Mouse (Mus musculus) stomach, embryonic 15.5 days (tissue): ENCODE measurements around the gene Galntl6. TPM values are rescaled to one million over a fixed set of nuclear protein-coding genes. Genes with fewer than 3 reads are reported as not detected.

Experiments used
- ATAC-seq: fragments of 200-750 bp; cut with Nextera tagmentation; 2 replicates; pipeline ENCODE4 v1.8.0; 2017; ENCODE audit warnings: low read depth, moderate number of reproducible peaks, moderate TSS enrichment; ENCODE audit not compliant: insufficient read depth, low FRiP score
- H3K27ac ChIP-seq: fragments of 300-500 bp; sonication (generic); 2 replicates; pipeline ENCODE4 v1.5.1; 2015; ENCODE audit warnings: mild to moderate bottlenecking, inconsistent platforms
- H3K27me3 ChIP-seq: fragments of 300-500 bp; sonication (generic); replicated peaks from 2 replicates; pipeline ENCODE4 v1.6.1; 2015; ENCODE audit warnings: inconsistent platforms
- H3K36me3 ChIP-seq: fragments of 300-500 bp; sonication (generic); 2 replicates; pipeline ENCODE4 v1.6.1; 2015; ENCODE audit warnings: inconsistent platforms
- H3K4me1 ChIP-seq: fragments of 300-500 bp; sonication (generic); 2 replicates; pipeline ENCODE4 v1.6.1; 2015; ENCODE audit warnings: inconsistent platforms
- H3K4me2 ChIP-seq: fragments of 300-500 bp; sonication (generic); 2 replicates; pipeline ENCODE4 v1.6.1; 2015; ENCODE audit warnings: mild to moderate bottlenecking, inconsistent platforms
- H3K4me3 ChIP-seq: fragments of 300-500 bp; sonication (generic); replicated peaks from 2 replicates; pipeline ENCODE4 v1.5.1; 2015; ENCODE audit warnings: inconsistent platforms
- H3K9ac ChIP-seq: fragments of 300-500 bp; sonication (generic); 2 replicates; pipeline ENCODE4 v1.6.1; 2015; ENCODE audit warnings: inconsistent platforms
- H3K9me3 ChIP-seq: fragments of 300-500 bp; sonication (generic); 2 replicates; pipeline ENCODE4 v1.6.1; 2016; ENCODE audit warnings: inconsistent platforms
- WGBS: fragments of 180-500 bp; shearing (Covaris S2); methylation state at CpG from one replicate; pipeline ENCODE4 v1.1.7; 2015; 5-methylcytosine and 5-hydroxymethylcytosine counted together
- polyA plus RNA-seq: library from polyadenylated mRNA; unstranded; fragments of >200 nt; fragmentation: Nextera tagmentation; extraction: Ambion mirVana; gene quantifications from 2 replicates; pipeline ENCODE4 v1.2.1, GENCODE M21; 2015

Galntl6 gene
- polyA plus RNA-seq, 1 experiment from 2014 or later = 1.7 TPM

- H3K4me1 ChIP-seq = no peaks in the 10 kb centered on the region
- H3K27ac ChIP-seq = no peak overlapping the region
- H3K4me2 ChIP-seq = no peak overlapping the region
- H3K27me3 ChIP-seq = no peaks in the 10 kb centered on the region
- no peaks in the 10 kb centered on the region for H3K36me3 ChIP-seq
- ATAC-seq = no peak
- H3K9ac ChIP-seq = no peak overlapping the region
- no peaks in the 10 kb centered on the region for H3K9me3 ChIP-seq
- H3K4me3 ChIP-seq = no peak overlapping the region
Observed at GRCm38 (mm10) chr8:58824347-58824746, 88.1 kb downstream of the Galntl6 start.

GRCm38 (mm10) chr8:58805190-58805589 is 107.2 kb downstream of the Galntl6 start:
- Histone ChIP-seq H3K4me1 (no peaks in the 10 kb centered on the region), H3K27me3 (no peaks in the 10 kb centered on the region), H3K9me3 (no peaks in the 10 kb centered on the region), H3K4me2 (no peak overlapping the region), H3K27ac (no peak overlapping the region), H3K36me3 (no peaks in the 10 kb centered on the region), H3K4me3 (no peak overlapping the region), H3K9ac (no peak overlapping the region)
- ATAC-seq = no peak

GRCm38 (mm10) chr8:58801847-58802246 is 110.6 kb downstream of the Galntl6 start:
- H3K4me2 ChIP-seq = no peak overlapping the region
- H3K4me3 ChIP-seq = no peak overlapping the region
- H3K36me3 ChIP-seq = no peaks in the 10 kb centered on the region
- no peaks in the 10 kb centered on the region for H3K27me3 ChIP-seq
- no peaks in the 10 kb centered on the region for H3K4me1 ChIP-seq
- no peaks in the 10 kb centered on the region for H3K9me3 ChIP-seq
- ATAC-seq = no peak
- no peak overlapping the region for H3K9ac ChIP-seq
- no peak overlapping the region for H3K27ac ChIP-seq
- WGBS = 67% methylated on average over 1 of the region's 1 CpGs

- Histone ChIP-seq H3K9ac (no peak overlapping the region), H3K27ac (no peak overlapping the region), H3K4me1 (no peaks in the 10 kb centered on the region), H3K27me3 (no peaks in the 10 kb centered on the region), H3K4me3 (no peak overlapping the region), H3K9me3 (no peaks in the 10 kb centered on the region), H3K36me3 (no peaks in the 10 kb centered on the region), H3K4me2 (no peak overlapping the region)
- ATAC-seq = no peak
- 83% methylated on average over 2 of the region's 2 CpGs for WGBS
Observed at GRCm38 (mm10) chr8:58753769-58754168, 158.7 kb downstream of the Galntl6 start.

- H3K27me3 ChIP-seq = no peaks in the 10 kb centered on the region
- H3K4me2 ChIP-seq = no peak overlapping the region
- H3K9ac ChIP-seq = no peak overlapping the region
- no peak overlapping the region for H3K27ac ChIP-seq
- no peaks in the 10 kb centered on the region for H3K36me3 ChIP-seq
- 97% methylated on average over 3 of the region's 3 CpGs for WGBS
- no peak for ATAC-seq
- no peaks in the 10 kb centered on the region for H3K4me1 ChIP-seq
- H3K4me3 ChIP-seq = no peak overlapping the region
- H3K9me3 ChIP-seq = no peaks in the 10 kb centered on the region
Observed at GRCm38 (mm10) chr8:58737963-58738362, 174.5 kb downstream of the Galntl6 start.

GRCm38 (mm10) chr8:58691761-58692160 is 220.7 kb downstream of the Galntl6 start:
- H3K36me3 ChIP-seq = no peaks in the 10 kb centered on the region
- no peaks in the 10 kb centered on the region for H3K27me3 ChIP-seq
- no peak for ATAC-seq
- H3K4me1 ChIP-seq = no peaks in the 10 kb centered on the region
- 84% methylated on average over 3 of the region's 3 CpGs for WGBS
- H3K9ac ChIP-seq = no peak overlapping the region
- H3K27ac ChIP-seq = no peak overlapping the region
- no peak overlapping the region for H3K4me2 ChIP-seq
- no peak overlapping the region for H3K4me3 ChIP-seq
- no peaks in the 10 kb centered on the region for H3K9me3 ChIP-seq

- Histone ChIP-seq H3K9ac (no peak overlapping the region), H3K4me1 (no peaks in the 10 kb centered on the region), H3K4me3 (no peak overlapping the region), H3K27ac (no peak overlapping the region), H3K9me3 (no peaks in the 10 kb centered on the region), H3K4me2 (no peak overlapping the region), H3K27me3 (no peaks in the 10 kb centered on the region), H3K36me3 (no peaks in the 10 kb centered on the region)
- no peak for ATAC-seq
- 30% methylated on average over 6 of the region's 6 CpGs for WGBS
Observed at GRCm38 (mm10) chr8:58677847-58678450, 234.5 kb downstream of the Galntl6 start.

GRCm38 (mm10) chr8:58669075-58669474 is 243.4 kb downstream of the Galntl6 start:
- ATAC-seq = no peak

GRCm38 (mm10) chr8:58660019-58660418 is 252.4 kb downstream of the Galntl6 start:
- no peaks in the 10 kb centered on the region for H3K36me3 ChIP-seq
- no peaks in the 10 kb centered on the region for H3K27me3 ChIP-seq
- no peak for ATAC-seq

More at GRCm38 (mm10) chr8:58669075-58669474, 243.4 kb downstream of the Galntl6 start:
- no peak overlapping the region for H3K4me2 ChIP-seq
- no peaks in the 10 kb centered on the region for H3K36me3 ChIP-seq
- 71% methylated on average over 2 of the region's 2 CpGs for WGBS
- no peaks in the 10 kb centered on the region for H3K9me3 ChIP-seq
- no peak overlapping the region for H3K4me3 ChIP-seq
- H3K4me1 ChIP-seq = no peaks in the 10 kb centered on the region
- H3K27me3 ChIP-seq = no peaks in the 10 kb centered on the region
- no peak overlapping the region for H3K9ac ChIP-seq
- H3K27ac ChIP-seq = no peak overlapping the region

GRCm38 (mm10) chr8:58655631-58656030 is 256.8 kb downstream of the Galntl6 start:
- H3K36me3 ChIP-seq = no peaks in the 10 kb centered on the region
- no peak overlapping the region for H3K9ac ChIP-seq
- no peak for ATAC-seq
- no peaks in the 10 kb centered on the region for H3K4me1 ChIP-seq
- H3K27me3 ChIP-seq = no peaks in the 10 kb centered on the region
- no peaks in the 10 kb centered on the region for H3K9me3 ChIP-seq
- no peak overlapping the region for H3K4me3 ChIP-seq
- no peak overlapping the region for H3K4me2 ChIP-seq
- 72% methylated on average over 4 of the region's 4 CpGs for WGBS
- no peak overlapping the region for H3K27ac ChIP-seq

More at GRCm38 (mm10) chr8:58660019-58660418, 252.4 kb downstream of the Galntl6 start:
- no peaks in the 10 kb centered on the region for H3K9me3 ChIP-seq
- H3K4me2 ChIP-seq = no peak overlapping the region
- no peak overlapping the region for H3K4me3 ChIP-seq
- H3K27ac ChIP-seq = no peak overlapping the region
- H3K4me1 ChIP-seq = no peaks in the 10 kb centered on the region
- H3K9ac ChIP-seq = no peak overlapping the region

- H3K4me2 ChIP-seq = no peak overlapping the region
- H3K4me1 ChIP-seq = no peaks in the 10 kb centered on the region
- no peak overlapping the region for H3K9ac ChIP-seq
- no peak overlapping the region for H3K4me3 ChIP-seq
- H3K36me3 ChIP-seq = no peaks in the 10 kb centered on the region
- no peak overlapping the region for H3K27ac ChIP-seq
- no peaks in the 10 kb centered on the region for H3K27me3 ChIP-seq
- 67% methylated on average over 4 of the region's 4 CpGs for WGBS
- H3K9me3 ChIP-seq = no peaks in the 10 kb centered on the region
- ATAC-seq = no peak
Observed at GRCm38 (mm10) chr8:58606451-58606850, 306.0 kb downstream of the Galntl6 start.

- no peak for ATAC-seq
- Histone ChIP-seq H3K36me3 (no peaks in the 10 kb centered on the region), H3K4me3 (no peak overlapping the region), H3K4me1 (no peaks in the 10 kb centered on the region), H3K4me2 (no peak overlapping the region), H3K27ac (no peak overlapping the region), H3K27me3 (no peaks in the 10 kb centered on the region), H3K9me3 (no peaks in the 10 kb centered on the region), H3K9ac (no peak overlapping the region)
- 78% methylated on average over 4 of the region's 4 CpGs for WGBS
Observed at GRCm38 (mm10) chr8:58604751-58605150, 307.7 kb downstream of the Galntl6 start.

- no peak for ATAC-seq
- Histone ChIP-seq H3K27me3 (no peaks in the 10 kb centered on the region), H3K9me3 (no peaks in the 10 kb centered on the region), H3K4me2 (no peak overlapping the region), H3K4me3 (no peak overlapping the region), H3K4me1 (no peaks in the 10 kb centered on the region), H3K9ac (no peak overlapping the region), H3K36me3 (no peaks in the 10 kb centered on the region), H3K27ac (no peak overlapping the region)
- 78% methylated on average over 6 of the region's 6 CpGs for WGBS
Observed at GRCm38 (mm10) chr8:58597834-58598233, 314.6 kb downstream of the Galntl6 start.
